Mouse (Mus musculus) kidney, postnatal 25 days (tissue): ENCODE measurements at regions not wholly inside any gene's neighbourhood (a gene's known extent, or its start where the extent isn't known, plus 50 kb on each side); places are given as distances from the start of the nearest gene placed in this dataset.

Experiments used
- DNase-seq, 2 experiments: peaks; one replicate each; pipeline ENCODE4 v3.0.0; 2021; ENCODE audit warnings: mixed read lengths in 2 of 2

- DNase-seq: no peak
These were observed 51.2 kb upstream of the Gtsf1l start for GRCm38 (mm10) chr2:163138688-163139385.

DNA sequence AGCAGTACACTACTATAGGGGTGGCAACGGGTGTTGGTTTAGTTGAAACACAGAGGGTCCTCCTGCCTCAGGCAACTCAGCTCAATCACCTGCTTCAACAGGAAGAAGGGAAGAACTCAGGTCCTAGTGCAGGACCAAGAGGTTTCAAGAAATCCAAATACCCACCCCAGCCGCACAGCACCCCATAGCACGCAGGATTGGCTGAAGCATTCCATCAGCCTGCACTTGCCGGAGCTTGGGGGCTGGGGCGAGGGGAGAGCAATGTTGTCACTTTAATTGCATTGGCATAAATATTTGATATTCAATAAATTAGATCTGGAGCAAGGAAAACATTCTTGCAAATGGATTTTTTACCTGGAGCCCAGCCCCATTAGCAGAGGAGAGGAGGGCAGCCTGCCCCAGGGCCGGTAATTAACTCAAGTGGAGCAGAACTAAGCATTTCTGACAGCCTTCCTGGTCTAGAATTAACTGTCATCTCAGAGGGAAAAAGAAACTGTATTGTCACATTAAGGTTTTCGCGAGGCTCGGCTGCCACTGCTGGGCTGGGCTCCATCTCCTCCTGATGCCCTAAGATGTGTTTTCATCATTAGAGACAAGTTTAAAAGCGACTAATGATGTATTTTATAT, 55.2 kb upstream of the Gtsf1l start:
- DNase-seq: no peak

GRCm38 (mm10) chr2:163143413-163143812, 55.8 kb upstream of the Gtsf1l start:
- no peak for DNase-seq

- DNase-seq: no peak
These were observed 56.9 kb upstream of the Tox2 start for GRCm38 (mm10) chr2:163146001-163146400.

DNA sequence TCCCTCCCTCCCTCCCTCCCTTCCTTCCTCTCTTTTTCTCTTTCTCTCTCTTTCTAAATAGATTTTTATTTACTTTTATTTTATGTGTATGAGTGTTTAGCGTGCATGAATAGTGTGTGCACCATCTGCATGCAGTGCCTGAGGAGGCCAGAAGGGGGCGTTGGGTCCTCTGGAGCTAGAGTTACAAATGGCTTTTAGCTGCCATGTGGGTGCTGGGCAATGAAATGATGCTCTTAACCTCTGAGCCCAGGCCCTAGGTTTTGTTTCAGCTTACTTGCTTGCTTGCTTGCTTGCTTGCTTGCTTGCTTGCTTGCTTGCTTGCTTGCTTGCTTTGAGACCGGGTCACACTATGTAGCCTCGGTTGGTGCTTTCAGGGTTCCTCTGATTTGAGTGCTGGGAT, 56.4 kb upstream of the Tox2 start:
- DNase-seq: no peak

- DNase-seq: peak in 1 of 2 experiments; percentile 1
These were observed 55.5 kb upstream of the Tox2 start for GRCm38 (mm10) chr2:163147381-163147780.

- no peak for DNase-seq
These were observed 51.9 kb upstream of the Tox2 start for GRCm38 (mm10) chr2:163151016-163151415.

GRCm38 (mm10) chr2:163152340-163153033, 50.4 kb upstream of the Tox2 start:
- no peak for DNase-seq
